Mouse (Mus musculus) liver, embryonic 14.5 days (tissue): Measurements from ENCODE around the gene Shcbp1l. TPM values are rescaled to one million over a fixed set of nuclear protein-coding genes. Genes with fewer than 3 reads are reported as not detected.

Source experiments
- ATAC-seq: fragments of 200-750 bp; cut with Nextera tagmentation; 2 replicates; pipeline ENCODE4 v1.8.0; 2017; ENCODE audit warnings: moderate number of reproducible peaks, mild to moderate bottlenecking, moderate library complexity; ENCODE audit not compliant: insufficient read depth
- DNase-seq, 3 experiments: peaks; one replicate each; pipeline ENCODE4 v3.0.0-alpha.2; 2012 to 2013; ENCODE audit warnings: low read depth in 3 of 3, low spot score in 3 of 3
- H3K27ac ChIP-seq: fragments of 300-500 bp; sonication (generic); 2 replicates; pipeline ENCODE4 v1.5.1; 2014; ENCODE audit warnings: moderate library complexity, mild to moderate bottlenecking, control low read depth, inconsistent platforms
- H3K27me3 ChIP-seq: fragments of 300-500 bp; sonication (generic); 2 replicates; pipeline ENCODE4 v1.6.1; 2014; ENCODE audit warnings: mild to moderate bottlenecking, low read length, moderate library complexity; ENCODE audit not compliant: control insufficient read depth, insufficient read depth
- H3K36me3 ChIP-seq: fragments of 300-500 bp; sonication (generic); replicated peaks from 2 replicates; pipeline ENCODE4 v1.6.1; 2014; ENCODE audit warnings: low read depth; ENCODE audit not compliant: control insufficient read depth, insufficient read depth
- H3K4me1 ChIP-seq, 2 experiments: fragments of 200-500 bp in 1 of 2; fragments of 300-500 bp in 1 of 2; sonication (generic) in 1 of 2; replicated peaks; 2 replicates each; pipeline ENCODE4 v1.6.1; 2012 to 2014; ENCODE audit warnings: antibody characterized with exemption in 1 of 2, inconsistent platforms in 1 of 2, low read length in 1 of 2; ENCODE audit not compliant: control insufficient read depth in 2 of 2, insufficient read depth in 2 of 2
- H3K4me2 ChIP-seq: fragments of 300-500 bp; sonication (generic); 2 replicates; pipeline ENCODE4 v1.6.1; 2014; ENCODE audit warnings: low read depth, mild to moderate bottlenecking, control low read depth, moderate library complexity
- H3K4me3 ChIP-seq, 2 experiments: fragments of 200-500 bp in 1 of 2; fragments of 300-500 bp in 1 of 2; sonication (generic) in 1 of 2; 2 replicates each; pipeline ENCODE4 v1.5.1; 2012 to 2014; ENCODE audit warnings: low read depth in 2 of 2, low read length in 2 of 2, mild to moderate bottlenecking in 2 of 2, control low read depth in 1 of 2, inconsistent platforms in 1 of 2, moderate library complexity in 1 of 2; ENCODE audit not compliant: insufficient read depth in 1 of 2
- H3K9ac ChIP-seq: fragments of 300-500 bp; sonication (generic); replicated peaks from 2 replicates; pipeline ENCODE4 v1.6.1; 2014; ENCODE audit warnings: mild to moderate bottlenecking, control low read depth, moderate library complexity
- H3K9me3 ChIP-seq: fragments of 300-500 bp; sonication (generic); 2 replicates; pipeline ENCODE4 v1.6.1; 2016; ENCODE audit warnings: low read length, mixed read lengths; ENCODE audit not compliant: control insufficient read depth
- CTCF ChIP-seq: IDR thresholded peaks from 2 replicates; pipeline ENCODE4 v1.5.1; 2016; ENCODE audit warnings: antibody characterized with exemption, low read depth, control low read depth
- EP300 ChIP-seq: IDR thresholded peaks from 2 replicates; pipeline ENCODE4 v1.6.1; 2016; ENCODE audit warnings: antibody characterized with exemption, low read depth
- WGBS: fragments of 180-500 bp; shearing (Covaris S2); extraction: QIAGEN DNeasy Blood & Tissue Kit; methylation state at CpG from one replicate; pipeline ENCODE4 v1.1.7; 2014; ENCODE audit not compliant: insufficient replicate concordance; 5-methylcytosine and 5-hydroxymethylcytosine counted together
- polyA plus RNA-seq, 2 experiments: library from polyadenylated mRNA; depleted of rRNA in 1 of 2; stranded (reverse) in 1 of 2; unstranded in 1 of 2; fragments of >200 nt; fragmentation: Nextera tagmentation in 1 of 2; extraction: Ambion mirVana in 1 of 2; gene quantifications; 2 replicates each; pipeline versions ENCODE4 v1.2.1 to v1.2.3; 2012 to 2014

Shcbp1l gene
- polyA plus RNA-seq, 2 experiments = 0.27 to 0.28 TPM

GRCm38 (mm10) chr1:153443632-153444031 lies 18.7 kb downstream of the Shcbp1l start:
- Histone ChIP-seq H3K27me3 (no peaks in the 10 kb centered on the region), H3K4me3 (no peak overlapping the region), H3K36me3 (no peaks in the 10 kb centered on the region), H3K4me1 (no peaks in the 10 kb centered on the region), H3K27ac (no peak overlapping the region), H3K9me3 (no peaks in the 10 kb centered on the region), H3K4me2 (no peak overlapping the region), H3K9ac (no peak overlapping the region)
- TF ChIP-seq EP300 = no peak
- TF ChIP-seq CTCF = no peak
- DNase-seq = no peak
- WGBS = 62% methylated on average over 4 of the region's 4 CpGs
- ATAC-seq = no peak

- ATAC-seq (no peak), DNase-seq (no peak)
- Histone ChIP-seq H3K27ac (no peak overlapping the region), H3K4me2 (no peak overlapping the region), H3K9me3 (no peaks in the 10 kb centered on the region), H3K4me3 (no peak overlapping the region), H3K4me1 (no peaks in the 10 kb centered on the region), H3K9ac (no peak overlapping the region), H3K27me3 (no peaks in the 10 kb centered on the region), H3K36me3 (no peaks in the 10 kb centered on the region)
- TF ChIP-seq CTCF = no peak
- TF ChIP-seq EP300 = no peak
- WGBS = 91% methylated on average over 20 of the region's 20 CpGs
Observed at GRCm38 (mm10) chr1:153446120-153446831, 21.3 kb downstream of the Shcbp1l start.

GRCm38 (mm10) chr1:153451237-153452154 lies 26.5 kb downstream of the Shcbp1l start:
- WGBS = 61% methylated on average over 10 of the region's 10 CpGs
- Histone ChIP-seq H3K9ac (no peak overlapping the region), H3K4me1 (no peaks in the 10 kb centered on the region), H3K36me3 (peaks cover 16% of the 10 kb centered on the region), H3K27ac (no peak overlapping the region), H3K4me2 (no peak overlapping the region), H3K9me3 (no peaks in the 10 kb centered on the region), H3K4me3 (no peak overlapping the region), H3K27me3 (no peaks in the 10 kb centered on the region)
- DNase-seq = peak; percentile 4 to 26 (median 7)
- no peak for ATAC-seq
- TF ChIP-seq CTCF (peak; percentile 82), EP300 (no peak)

GRCm38 (mm10) chr1:153453146-153453642 lies 28.2 kb downstream of the Shcbp1l start:
- no peak for DNase-seq
- H3K36me3 ChIP-seq = peaks cover 28% of the 10 kb centered on the region
- no peak overlapping the region for H3K9ac ChIP-seq
- H3K27ac ChIP-seq = no peak overlapping the region
- 86% methylated on average over 3 of the region's 3 CpGs for WGBS
- no peak overlapping the region for H3K4me2 ChIP-seq
- no peaks in the 10 kb centered on the region for H3K4me1 ChIP-seq
- peak; percentile 17; the same call in 1 of the 2 replicates for ATAC-seq
- no peaks in the 10 kb centered on the region for H3K9me3 ChIP-seq
- H3K27me3 ChIP-seq = no peaks in the 10 kb centered on the region
- no peak overlapping the region for H3K4me3 ChIP-seq
- no peak for TF ChIP-seq EP300
- no peak for TF ChIP-seq CTCF

GRCm38 (mm10) chr1:153456137-153456536 lies 31.2 kb downstream of the Shcbp1l start:
- 85% methylated on average over 5 of the region's 5 CpGs for WGBS
- DNase-seq (no peak), ATAC-seq (peak; percentile 11; the same call in 1 of the 2 replicates)
- Histone ChIP-seq H3K4me1 (no peaks in the 10 kb centered on the region), H3K4me3 (no peak overlapping the region), H3K4me2 (no peak overlapping the region), H3K27me3 (no peaks in the 10 kb centered on the region), H3K9me3 (no peaks in the 10 kb centered on the region), H3K9ac (no peak overlapping the region), H3K27ac (no peak overlapping the region), H3K36me3 (peaks cover 55% of the 10 kb centered on the region)
- TF ChIP-seq EP300 (no peak), CTCF (no peak)
